Comparison of ENCODE assay signal across 8 mouse cellular contexts in genomic region chr14:75527464-75528190, GRCm38 (mm10).
DNase-seq lines count a peak whose midpoint lies in the region; ATAC-seq and TF ChIP-seq lines count a peak whose summit lies in the region.

No protein-coding gene starts in this region.

- ATAC-seq in megakaryocyte progenitor cell, adult 5-6 weeks (replicated peaks; ENCODE audit: poor library complexity): no peak

- peaks cover 18% of the 10 kb centered on the region for H3K27me3 ChIP-seq in heart, embryonic 10.5 days (ENCODE audit: insufficient read depth, poor library complexity, severe bottlenecking)

- peak; percentile 5 to 24 for DNase-seq in heart, adult 9 months (ENCODE audit: low spot score in 2 of 2)
- no peak for DNase-seq in heart, embryonic 10.5 days (ENCODE audit: low spot score)
- DNase-seq in adrenal gland, adult 18-20 months (ENCODE audit: low spot score in 2 of 2): peak; percentile 6 to 24
- peak; percentile 3 for DNase-seq in fat pad, adult 2 months (ENCODE audit: extremely low read depth, low read depth, low spot score)
- DNase-seq in heart, postnatal 4 days: peak; percentile 82
- DNase-seq in left cerebral cortex, adult 2 months (ENCODE audit: extremely low spot score in 1 of 2, low spot score in 2 of 2): peak; percentile 69 to 77
- DNase-seq in ovary, postnatal 10 days (ENCODE audit: low spot score): peak; percentile 26

- no peak overlapping the region for H3K27ac ChIP-seq in heart, embryonic 10.5 days
- no peak overlapping the region for H3K27ac ChIP-seq in left cerebral cortex, adult 2 months

- H3K4me3 ChIP-seq in heart, embryonic 10.5 days: no peak overlapping the region
- H3K4me3 ChIP-seq in left cerebral cortex, adult 2 months: no peak overlapping the region

- peaks cover 22% of the 10 kb centered on the region for H3K4me1 ChIP-seq in heart, embryonic 10.5 days

- 77% methylated on average over 10 of the region's 10 CpGs for WGBS in heart, embryonic 10.5 days

- no peaks in the 10 kb centered on the region for H3K9me3 ChIP-seq in heart, embryonic 10.5 days

- intact Hi-C loops in left cerebral cortex, adult 2 months (cut with DNase I): loop anchor here (2.0 kb wide), 1 partner anchor 71 kb away; no protein-coding TSS in a partner anchor

- H3K36me3 ChIP-seq in heart, embryonic 10.5 days: no peaks in the 10 kb centered on the region

- TF ChIP-seq CTCF in left cerebral cortex, adult 2 months (IDR thresholded peaks at IDR 0.05): no peak
